22 mouse cellular contexts compared by ENCODE assay signal in genomic region chr7:15930543-15930942, GRCm38 (mm10). TPM values are rescaled to one million over a fixed set of nuclear protein-coding genes. Genes with fewer than 3 reads are reported as not detected.
DNase-seq lines count a peak whose midpoint lies in the region; ATAC-seq and TF ChIP-seq lines count a peak whose summit lies in the region.
"Had no signal": no experiment of that assay in that cellular context is flagged by ENCODE, and none has a peak within 500 bp of the region (broad histone marks: within the 10 kb centered on the region; RNA-seq: fewer than 3 reads in every experiment).

No protein-coding gene starts in this region.

- in situ Hi-C loops in CH12.LX (cut with MboI; ENCODE audit: low pct_ligation_motif_present, low pct_unique_long_range_greater_than_20kb, low sequenced_read_pairs), result loop anchor here (25.0 kb wide), 1 partner anchor 857 kb away; the partner anchor contains the start of gene Slc1a5

- peak; percentile 32 for TF ChIP-seq RAD21 in CH12.LX (IDR thresholded peaks at IDR 0.05; ENCODE audit: low read depth, low read length)

- TF ChIP-seq EP300 in CH12.LX (IDR thresholded peaks at IDR 0.05; ENCODE audit: low read length), result no peak

- H3K4me2 ChIP-seq in CH12.LX (ENCODE audit: insufficient read depth, low read depth, poor library complexity, severe bottlenecking), result no peak overlapping the region
- H3K4me2 ChIP-seq in hindbrain, embryonic 16.5 days (ENCODE audit: low read length), result no peak overlapping the region
- H3K4me2 ChIP-seq: embryonic facial prominence, embryonic 12.5 days; hindbrain, embryonic 13.5 days; midbrain, embryonic 13.5 days had no signal

- DNase-seq in CD4-positive, CD25-positive, alpha-beta regulatory T cell, adult 2 months (ENCODE audit: low read depth, low spot score), result peak; percentile 33
- DNase-seq in left cerebral cortex, adult 2 months (ENCODE audit: extremely low spot score in 1 of 2, low spot score in 2 of 2), result no peak
- DNase-seq in left cerebral cortex, postnatal 25 days (ENCODE audit: low spot score in 2 of 2), result no peak
- DNase-seq in CH12.LX (ENCODE audit: extremely low read depth), result no peak
- peak; percentile 50 for DNase-seq in induced T-regulatory cell, adult 2 months (ENCODE audit: low read depth)
- DNase-seq in ovary, adult 18-20 months (ENCODE audit: low spot score), result no peak
- DNase-seq: forebrain, postnatal 0 days; kidney, adult 11 months had no signal

- TF ChIP-seq POLR2A in CH12.LX (IDR thresholded peaks at IDR 0.05; ENCODE audit: low read depth, low read length), result no peak

- H3K27ac ChIP-seq in left cerebral cortex, adult 2 months, result no peak overlapping the region
- no peak overlapping the region for H3K27ac ChIP-seq in CH12.LX (ENCODE audit: insufficient read depth, low read depth)
- no peak overlapping the region for H3K27ac ChIP-seq in hindbrain, embryonic 16.5 days (ENCODE audit: low read depth, low read length)
- H3K27ac ChIP-seq: embryonic facial prominence, embryonic 12.5 days; hindbrain, embryonic 13.5 days; midbrain, embryonic 13.5 days had no signal

- no peaks in the 10 kb centered on the region for H3K9me3 ChIP-seq in CH12.LX (replicated peaks; ENCODE audit: low read length)
- no peaks in the 10 kb centered on the region; the same call in 1 of the 2 replicates for H3K9me3 ChIP-seq in hindbrain, embryonic 16.5 days (ENCODE audit: control insufficient read depth, low read length)
- H3K9me3 ChIP-seq: hindbrain, embryonic 13.5 days had no signal

- intact Hi-C loops in left cerebral cortex, adult 2 months (cut with DNase I), result no loop called here
- intact Hi-C loops in left cerebral cortex, postnatal 25 days (cut with DNase I), result no loop called here

- WGBS in hindbrain, embryonic 16.5 days, result 70% methylated on average over 2 of the region's 2 CpGs

- no peak for ATAC-seq in CD4-positive, CD25-positive, alpha-beta regulatory T cell, adult 4 months
- ATAC-seq in hindbrain, embryonic 16.5 days, result no peak
- ATAC-seq: forebrain, postnatal 0 days had no signal

- no peaks in the 10 kb centered on the region for H3K79me2 ChIP-seq in CH12.LX (replicated peaks; ENCODE audit: control insufficient read depth, extremely low read depth, insufficient read depth, poor library complexity, severe bottlenecking)

- H3K27me3 ChIP-seq in CH12.LX (replicated peaks), result no peaks in the 10 kb centered on the region
- no peaks in the 10 kb centered on the region for H3K27me3 ChIP-seq in hindbrain, embryonic 16.5 days (replicated peaks; ENCODE audit: control insufficient read depth, insufficient read depth, low read length)
- H3K27me3 ChIP-seq: embryonic facial prominence, embryonic 12.5 days; hindbrain, embryonic 13.5 days; midbrain, embryonic 13.5 days had no signal

- TF ChIP-seq CTCF in left cerebral cortex, adult 2 months (IDR thresholded peaks at IDR 0.05), result peak; percentile 30
- TF ChIP-seq CTCF in CH12.LX (conservative IDR thresholded peaks at IDR 0.05 in 1 of 2, IDR thresholded peaks at IDR 0.05 in 1 of 2; ENCODE audit: low read depth in 2 of 2, low read length in 2 of 2), result peak; percentile 18 to 50; a peak in 2 of 4 replicates

- H3K9ac ChIP-seq in CH12.LX (ENCODE audit: insufficient read depth, low read depth), result no peak overlapping the region
- no peak overlapping the region for H3K9ac ChIP-seq in hindbrain, embryonic 16.5 days (ENCODE audit: low read depth, low read length)
- H3K9ac ChIP-seq: embryonic facial prominence, embryonic 12.5 days; forebrain, postnatal 0 days; hindbrain, embryonic 13.5 days; midbrain, embryonic 13.5 days had no signal

- peaks cover 0 to 8% of the 10 kb centered on the region in 2 experiments for H3K36me3 ChIP-seq in CH12.LX (replicated peaks in 1 of 2; ENCODE audit: control insufficient read depth in 1 of 2, insufficient read depth in 1 of 2, low read length in 1 of 2)
- H3K36me3 ChIP-seq in hindbrain, embryonic 16.5 days (ENCODE audit: control insufficient read depth, insufficient read depth, low read length), result peaks cover 4% of the 10 kb centered on the region; the same call in 1 of the 2 replicates

- dilution Hi-C loops in CH12.LX (cut with MboI; ENCODE audit: extremely low pct_ligation_motif_present, extremely low pct_unique_long_range_greater_than_20kb, low sequenced_read_pairs), result no loop called here

- H3K4me1 ChIP-seq in CH12.LX (ENCODE audit: control insufficient read depth in 1 of 2, insufficient read depth in 2 of 2), result peaks cover 0 to 4% of the 10 kb centered on the region in 2 experiments; a peak in 1 of 4 replicates
- H3K4me1 ChIP-seq in hindbrain, embryonic 16.5 days (ENCODE audit: control insufficient read depth, insufficient read depth, low read depth, low read length), result no peaks in the 10 kb centered on the region
- H3K4me1 ChIP-seq: embryonic facial prominence, embryonic 12.5 days; hindbrain, embryonic 13.5 days; midbrain, embryonic 13.5 days had no signal

- H3K4me3 ChIP-seq in left cerebral cortex, adult 2 months, result no peak overlapping the region
- H3K4me3 ChIP-seq in CH12.LX (replicated peaks in 1 of 3; ENCODE audit: low read depth in 2 of 3, low read length in 2 of 3, poor library complexity in 1 of 3), result no peak overlapping the region
- H3K4me3 ChIP-seq in hindbrain, embryonic 16.5 days (ENCODE audit: low read length), result no peak overlapping the region
- H3K4me3 ChIP-seq: embryonic facial prominence, embryonic 12.5 days; hindbrain, embryonic 13.5 days; midbrain, embryonic 13.5 days had no signal

TF ChIP-seq in CH12.LX, 34 proteins besides CTCF, POLR2A, EP300 and RAD21:
- TF ChIP-seq USF2 (conservative IDR thresholded peaks at IDR 0.05; ENCODE audit: low read depth, low read length) (no peak), JUND (conservative IDR thresholded peaks at IDR 0.05; ENCODE audit: low read depth, low read length) (no peak), ETS1 (conservative IDR thresholded peaks at IDR 0.05; ENCODE audit: low read depth, low read length) (no peak), ZMIZ1 (IDR thresholded peaks at IDR 0.05; ENCODE audit: low read depth, low read length) (no peak), POLR2AphosphoS2 (IDR thresholded peaks at IDR 0.05; ENCODE audit: low read depth, low read length) (no peak), SIN3A (IDR thresholded peaks at IDR 0.05; ENCODE audit: low read length) (0 out of 2 replicates have a peak, but pooled peaks have one; percentile 4), CHD1 (IDR thresholded peaks at IDR 0.05; ENCODE audit: low read depth, low read length) (no peak), ZKSCAN1 (IDR thresholded peaks at IDR 0.05; ENCODE audit: borderline replicate concordance, low read depth, low read length) (no peak)

RNA-seq across cellular contexts. Expression of gene Selenow, which starts 8.3 kb away (rescaled TPM):
- polyA plus RNA-seq in CD4-positive, CD25-positive, alpha-beta regulatory T cell, adult 4 months (2017; shearing (Covaris generic)), result 100 to 1,000 TPM; 912 to 987 TPM
- total RNA-seq in left cerebral cortex, adult 2 months (2021), result 1,000 to 10,000 TPM; 1,033 to 1,089 TPM
- total RNA-seq in left cerebral cortex, postnatal 25 days (2021), result 1,000 to 10,000 TPM; 1,337 to 1,417 TPM
- total RNA-seq in CH12.LX (2012; rRNA removed) (62.2 and 65.2 TPM in 2 replicates), CH12.LX (2014; rRNA removed) (44.1 and 44.9 TPM in 2 replicates)
- polyA plus RNA-seq in CH12.LX (2012; ENCODE audit: insufficient read length, low read depth), result 244 and 257 TPM in 2 replicates
- 1,540 and 1,671 TPM in 2 replicates for polyA plus RNA-seq in hindbrain, embryonic 16.5 days (2015; fragmentation: Nextera tagmentation; extraction: Ambion mirVana)

RNA-seq across cellular contexts. Expression of gene Nop53, which starts 15.3 kb away (rescaled TPM):
- polyA plus RNA-seq in CD4-positive, CD25-positive, alpha-beta regulatory T cell, adult 4 months (2017; shearing (Covaris generic)), result 100 to 1,000 TPM; 244 to 324 TPM
- 100 to 1,000 TPM; 108 to 113 TPM for total RNA-seq in left cerebral cortex, adult 2 months (2021)
- total RNA-seq in left cerebral cortex, postnatal 25 days (2021), result 100 to 1,000 TPM in 1 of 2 experiments, 10 to 100 TPM in 1; 98.5 to 104 TPM
- total RNA-seq in CH12.LX (2012; rRNA removed) (234 and 310 TPM in 2 replicates), CH12.LX (2014; rRNA removed) (171 and 199 TPM in 2 replicates)
- polyA plus RNA-seq in CH12.LX (2012; ENCODE audit: insufficient read length, low read depth), result 291 and 339 TPM in 2 replicates
- polyA plus RNA-seq in hindbrain, embryonic 16.5 days (2015; fragmentation: Nextera tagmentation; extraction: Ambion mirVana), result 104 and 111 TPM in 2 replicates

RNA-seq across cellular contexts. Expression of gene Ehd2, which starts 36.8 kb away (rescaled TPM):
- polyA plus RNA-seq in CD4-positive, CD25-positive, alpha-beta regulatory T cell, adult 4 months (2017; shearing (Covaris generic)), result under 1 TPM; 0.07 to 0.15 TPM
- total RNA-seq in left cerebral cortex, adult 2 months (2021), result 1 to 10 TPM; 6.4 to 6.7 TPM
- total RNA-seq in left cerebral cortex, postnatal 25 days (2021), result 1 to 10 TPM; 4.7 to 8.4 TPM
- total RNA-seq in CH12.LX (2012; rRNA removed) (4.7 and 7.0 TPM in 2 replicates), CH12.LX (2014; rRNA removed) (1.1 and 1.2 TPM in 2 replicates)
- 4.4 and 5.2 TPM in 2 replicates for polyA plus RNA-seq in CH12.LX (2012; ENCODE audit: insufficient read length, low read depth)
- polyA plus RNA-seq in hindbrain, embryonic 16.5 days (2015; fragmentation: Nextera tagmentation; extraction: Ambion mirVana), result 5.6 and 9.5 TPM in 2 replicates

RNA-seq across cellular contexts. Expression of gene Crxos, which starts 48.1 kb away (rescaled TPM):
- polyA plus RNA-seq in CD4-positive, CD25-positive, alpha-beta regulatory T cell, adult 4 months (2017; shearing (Covaris generic)), result under 1 TPM in 1 of 2 experiments, not detected in 1; 0.26 TPM
- under 1 TPM in 1 of 2 experiments, not detected in 1; 0.29 TPM for total RNA-seq in left cerebral cortex, adult 2 months (2021)
- total RNA-seq in left cerebral cortex, postnatal 25 days (2021), result not detected
- 0.71 TPM in 1 of 2 replicates, not detected in the other for total RNA-seq in CH12.LX (2012; rRNA removed)
- total RNA-seq in CH12.LX (2014; rRNA removed), result 1.1 and 1.7 TPM in 2 replicates
- polyA plus RNA-seq in CH12.LX (2012; ENCODE audit: insufficient read length, low read depth), result 0.94 and 1.5 TPM in 2 replicates
- not detected in 2 replicates for polyA plus RNA-seq in hindbrain, embryonic 16.5 days (2015; fragmentation: Nextera tagmentation; extraction: Ambion mirVana)
- total RNA-seq: forebrain, postnatal 0 days; gastrocnemius, adult 18-20 months; heart, postnatal 10 days; megakaryocyte progenitor cell, adult 5-6 weeks had no signal
- polyA plus RNA-seq: embryonic facial prominence, embryonic 12.5 days; forebrain, postnatal 0 days; hindbrain, embryonic 13.5 days; limb, embryonic 14.5 days; lung, embryonic 16.5 days; stomach, embryonic 16.5 days had no signal

RNA-seq across cellular contexts. Expression of gene Crx, which starts 50.8 kb away (rescaled TPM):
- not detected for polyA plus RNA-seq in CD4-positive, CD25-positive, alpha-beta regulatory T cell, adult 4 months (2017; shearing (Covaris generic))
- not detected for total RNA-seq in left cerebral cortex, adult 2 months (2021)
- not detected for total RNA-seq in left cerebral cortex, postnatal 25 days (2021)
- total RNA-seq in CH12.LX (2012; rRNA removed) (not detected in 2 replicates), CH12.LX (2014; rRNA removed) (not detected in 2 replicates)
- polyA plus RNA-seq in CH12.LX (2012; ENCODE audit: insufficient read length, low read depth), result not detected in 2 replicates
- not detected in 2 replicates for polyA plus RNA-seq in hindbrain, embryonic 16.5 days (2015; fragmentation: Nextera tagmentation; extraction: Ambion mirVana)
- total RNA-seq: adrenal gland, postnatal 10 days; gastrocnemius, adult 18-20 months; heart, postnatal 10 days; layer of hippocampus, postnatal 10 days; left cerebral cortex, postnatal 10 days; megakaryocyte progenitor cell, adult 5-6 weeks had no signal
- polyA plus RNA-seq: embryonic facial prominence, embryonic 12.5 days; hindbrain, embryonic 13.5 days; limb, embryonic 14.5 days; lung, embryonic 16.5 days; stomach, embryonic 16.5 days had no signal

Comparison
In these comparisons a context has a peak if more than half of its experiments do, and no peak if none do; other contexts are left out.
1. DNase-seq: peak in CD4-positive, CD25-positive, alpha-beta regulatory T cell, adult 2 months (single experiment) and induced T-regulatory cell, adult 2 months (single experiment); none in left cerebral cortex, adult 2 months (0 of 2), left cerebral cortex, postnatal 25 days (0 of 2), CH12.LX (single experiment) and ovary, adult 18-20 months (single experiment).
2. RNA of gene Selenow, which starts 8.3 kb away (total RNA-seq): 1,337 to 1,417 TPM in left cerebral cortex, postnatal 25 days and 1,033 to 1,089 TPM in left cerebral cortex, adult 2 months; 44.1 to 65.2 TPM in CH12.LX; every median in the first group is over 10 times any median in the second.